Mouse (Mus musculus) heart, adult 11 months (tissue): Measurements from ENCODE around the gene Usp53.
A peak's percentile ranks its signal among the peaks of the same experiment; 100 is the strongest.
"Not testable (repeated sequence)": the region's sequence is repeated elsewhere in the genome, so short reads cannot be mapped to it uniquely, and the experiment has no call there.

ENCODE experiments used
- DNase-seq: peaks from one replicate; pipeline ENCODE4 v3.0.0; 2022

Usp53 gene

GRCm38 (mm10) chr3:122939215-122939614 is 45.1 kb downstream of the Usp53 start:
- DNase-seq, result no peak

GRCm38 (mm10) chr3:122937176-122937575 is 47.1 kb downstream of the Usp53 start:
- DNase-seq, result not testable (repeated sequence)

DNA sequence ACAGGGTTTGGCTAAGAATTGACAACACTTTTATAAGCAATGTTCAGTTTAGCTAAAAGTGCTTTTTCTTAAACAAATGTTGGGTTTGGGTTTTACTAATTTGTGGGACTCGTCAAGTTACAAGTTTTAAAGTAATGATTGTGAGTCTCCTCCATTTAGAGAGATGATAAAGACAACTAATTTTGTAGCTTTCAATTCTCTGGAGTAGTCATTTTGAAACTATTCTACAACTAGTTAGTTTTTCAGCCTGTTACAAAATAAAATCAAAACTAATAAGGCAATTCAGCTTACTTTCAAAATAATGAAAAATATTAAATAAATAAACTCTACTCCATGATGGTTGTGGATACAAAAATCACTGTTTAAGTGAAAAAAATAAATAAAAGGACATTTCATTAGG is 51.8 kb downstream of the Usp53 start:
- DNase-seq, result no peak

- DNase-seq, result peak; percentile 70
Observed at GRCm38 (mm10) chr3:122929723-122930122, 54.6 kb downstream of the Usp53 start.

DNA sequence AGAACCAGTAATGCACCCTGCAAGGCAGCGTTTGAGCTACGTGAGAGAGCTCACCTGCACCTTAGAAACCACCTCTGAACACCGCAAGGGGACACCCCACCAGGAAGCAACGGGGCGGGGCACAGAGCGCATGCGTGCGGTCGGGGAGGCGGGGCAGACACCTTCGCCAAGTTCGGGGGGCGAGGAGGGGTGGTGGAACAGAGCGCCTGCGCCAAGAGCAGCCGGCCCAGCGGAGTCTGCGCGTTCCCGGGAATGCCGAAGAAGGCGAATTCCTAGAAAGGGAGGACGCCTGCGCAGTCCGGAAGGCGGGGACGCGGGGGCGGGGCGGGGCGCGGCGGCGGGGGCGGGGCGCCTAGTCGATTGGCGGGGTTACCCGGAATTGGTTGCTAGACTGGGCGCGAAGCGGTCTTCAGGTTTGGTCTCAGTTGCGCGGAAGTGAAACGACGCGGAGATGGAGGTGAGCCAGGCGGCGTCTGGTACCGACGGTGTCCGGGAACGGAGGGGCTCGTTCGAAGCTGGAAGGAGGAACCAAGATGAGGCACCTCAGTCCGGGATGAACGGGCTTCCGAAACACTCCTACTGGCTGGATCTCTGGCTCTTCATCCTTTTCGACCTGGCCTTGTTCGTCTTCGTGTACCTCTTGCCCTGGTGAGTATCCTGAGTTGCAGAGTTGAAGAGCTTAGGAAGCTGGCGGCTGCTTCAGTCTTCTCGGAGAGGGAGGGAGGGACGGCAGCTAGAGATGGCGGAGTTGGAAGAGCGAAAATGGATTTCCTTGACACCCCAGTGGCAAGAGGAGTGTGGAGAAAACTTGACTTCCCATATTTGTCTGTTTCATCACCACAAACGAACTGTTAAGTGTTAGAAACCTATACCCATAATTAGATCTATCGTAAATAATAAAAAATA is 60.0 kb downstream of the Usp53 start, which contains the start of gene 1810037I17Rik:
Gene 1810037I17Rik (plus strand): TSS at position 195 of the 906 bp plus-strand sequence.
- peak; percentile 100 for DNase-seq

- DNase-seq, result no peak
Observed at GRCm38 (mm10) chr3:122923147-122923546, 61.2 kb downstream of the Usp53 start.

DNA sequence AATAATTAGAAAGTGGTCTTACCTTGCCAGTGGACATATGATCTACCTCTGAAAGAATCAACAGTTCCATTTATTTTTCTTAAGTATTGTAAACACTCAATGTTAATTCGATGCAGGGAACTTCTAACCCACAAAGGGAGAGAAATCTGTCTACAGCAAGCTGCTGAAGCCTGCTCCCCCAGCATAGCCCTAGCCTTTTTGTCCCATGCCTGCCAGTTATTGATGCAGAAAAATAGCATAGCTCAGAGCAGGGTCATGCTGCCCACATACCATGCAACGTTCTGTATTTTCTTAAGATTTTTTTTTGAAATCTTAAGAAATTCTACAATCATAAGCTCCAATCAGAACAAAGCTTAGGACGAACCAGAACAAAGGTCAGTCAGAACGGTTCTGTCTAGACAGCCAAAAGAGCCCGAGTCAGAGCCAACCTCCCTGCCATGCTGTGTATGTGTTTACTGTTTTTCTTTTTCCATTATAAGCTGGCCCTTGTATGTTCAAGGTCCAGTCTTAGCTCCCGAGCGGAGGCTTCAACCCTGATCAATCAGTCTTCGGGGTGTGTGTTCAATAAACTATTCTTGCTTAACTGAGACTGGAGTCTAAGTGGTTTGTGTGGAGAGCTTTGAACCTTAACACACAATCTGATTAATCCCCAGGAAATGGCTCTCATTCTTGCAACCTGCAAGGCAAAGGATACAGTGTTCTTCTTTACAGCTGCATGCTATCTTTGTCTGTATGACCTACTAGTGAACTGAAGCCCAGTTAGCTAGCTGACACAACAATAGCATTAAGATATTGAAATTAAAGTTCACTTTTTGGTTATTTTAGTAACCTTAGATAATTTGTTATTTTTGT is 62.4 kb downstream of the Usp53 start:
- no peak for DNase-seq

- no peak for DNase-seq
Observed at GRCm38 (mm10) chr3:122920572-122921435, 63.5 kb downstream of the Usp53 start.

DNA sequence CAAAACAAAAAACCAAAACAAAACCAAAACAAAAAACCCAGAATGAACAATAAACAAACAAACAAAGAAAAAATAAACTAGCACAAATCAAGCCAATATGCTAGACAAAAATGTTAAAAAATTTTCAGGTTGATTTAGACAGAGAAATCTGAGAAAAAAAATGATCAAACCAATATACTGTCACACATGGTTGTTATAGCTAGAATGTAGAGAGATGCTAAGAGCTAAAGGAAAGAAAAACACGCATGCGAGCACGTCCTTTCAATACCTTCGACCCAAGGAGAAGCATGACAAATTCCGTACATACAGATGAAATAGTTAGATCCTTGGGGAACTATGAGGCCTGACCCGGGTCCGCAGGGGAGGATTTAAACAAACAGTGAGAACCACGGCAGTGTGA is 65.0 kb downstream of the Usp53 start, which contains the start of gene Gm10959:
Gene Gm10959 (minus strand): TSS at position 101 of the 400 bp plus-strand sequence.
- DNase-seq, result no peak

DNA sequence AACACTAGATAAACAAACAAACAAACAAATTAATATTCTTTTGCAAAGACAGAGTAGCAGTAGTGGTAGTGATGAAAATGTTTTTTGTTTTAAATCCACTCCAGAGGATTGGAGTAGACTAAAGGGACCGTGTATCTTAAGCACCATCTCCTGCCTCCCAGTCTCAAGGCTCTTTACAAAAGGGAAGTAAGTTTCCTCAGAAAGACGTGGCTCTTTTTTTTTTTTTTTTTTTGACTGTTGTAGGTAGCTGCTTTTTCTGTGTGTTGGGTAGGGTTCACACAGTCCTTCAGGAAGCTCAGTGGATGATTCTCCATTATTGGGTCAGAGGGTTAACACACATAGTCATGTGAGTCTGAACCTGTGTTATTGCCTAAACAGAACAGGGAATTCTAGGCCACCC is 65.6 kb downstream of the Usp53 start:
- DNase-seq, result no peak

DNA sequence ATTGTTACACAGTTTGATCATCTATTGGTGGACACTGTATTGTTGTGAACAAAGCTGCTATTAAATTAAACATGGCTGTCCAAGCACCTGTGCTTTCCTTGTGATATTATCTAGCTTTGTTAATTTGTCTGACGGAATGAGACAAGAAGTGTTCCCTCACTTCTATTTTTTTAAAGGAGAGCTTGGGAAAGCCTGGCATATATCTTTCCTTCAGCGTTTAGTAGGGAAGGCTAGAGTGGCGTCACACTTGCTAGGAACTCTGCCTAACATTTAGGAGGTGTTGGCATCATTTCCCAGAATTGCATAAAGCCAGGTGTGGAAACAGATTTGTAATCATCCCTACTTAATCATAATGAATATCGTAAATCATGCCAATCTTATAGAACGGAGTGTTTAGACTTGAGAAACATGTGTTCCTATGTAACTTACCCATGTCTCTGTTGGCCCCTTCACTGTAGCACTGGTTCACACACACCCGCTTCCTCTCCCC is 68.1 kb downstream of the Usp53 start:
- no peak for DNase-seq

GRCm38 (mm10) chr3:122915493-122915892 is 68.8 kb downstream of the Usp53 start:
- no peak for DNase-seq

DNA sequence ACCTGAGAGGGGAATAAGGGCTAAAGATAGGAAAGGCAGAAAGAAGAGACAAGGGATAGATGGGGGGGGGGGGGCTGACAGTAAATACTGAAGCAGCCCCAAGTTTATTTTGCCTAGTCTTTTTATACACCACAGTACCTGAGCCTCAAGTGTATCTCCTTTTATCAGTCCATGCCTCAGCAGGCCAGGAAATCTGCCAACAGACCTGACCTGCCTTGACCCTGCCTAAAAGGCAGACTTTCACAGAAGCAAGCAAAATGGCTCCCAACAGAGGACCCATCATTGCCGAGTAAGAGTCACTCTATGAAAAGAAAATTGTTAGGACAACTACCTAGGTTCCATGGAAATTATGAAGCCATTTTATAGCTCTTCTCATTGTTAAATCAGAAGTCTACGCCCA is 76.5 kb downstream of the Usp53 start:
- DNase-seq, result no peak

DNA sequence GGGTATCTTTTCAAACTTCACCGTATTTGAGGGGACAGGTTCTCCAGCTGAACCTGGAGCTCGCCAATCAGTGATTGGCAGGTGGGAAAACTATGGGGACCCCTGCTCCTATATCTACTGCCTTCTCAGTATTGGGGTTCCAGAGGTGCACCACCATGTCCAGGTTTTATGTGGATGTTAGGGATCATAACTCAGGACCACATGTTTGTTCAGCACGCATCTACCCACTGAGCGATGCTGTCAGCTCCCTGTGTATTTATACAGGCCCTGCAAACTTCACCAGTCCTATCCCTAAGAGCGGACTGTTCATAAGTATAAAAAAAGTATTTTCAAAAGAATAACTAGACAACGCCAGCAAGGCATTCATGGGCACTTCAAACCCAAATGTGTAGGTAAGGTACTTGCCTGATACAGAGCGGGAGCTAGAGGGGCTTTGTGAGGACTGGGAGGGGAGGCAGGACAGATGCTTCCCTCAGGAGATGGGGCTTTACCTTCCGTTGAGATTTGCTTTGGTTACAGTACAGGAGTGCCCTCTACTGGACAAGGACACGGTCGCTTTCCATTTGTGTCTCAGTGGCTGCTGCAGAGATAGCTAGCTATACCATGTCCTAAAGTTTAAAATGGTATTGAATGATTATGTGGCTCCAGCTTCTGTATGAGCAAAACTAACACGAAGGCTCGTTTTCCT is 80.4 kb downstream of the Usp53 start:
- no peak for DNase-seq

DNA sequence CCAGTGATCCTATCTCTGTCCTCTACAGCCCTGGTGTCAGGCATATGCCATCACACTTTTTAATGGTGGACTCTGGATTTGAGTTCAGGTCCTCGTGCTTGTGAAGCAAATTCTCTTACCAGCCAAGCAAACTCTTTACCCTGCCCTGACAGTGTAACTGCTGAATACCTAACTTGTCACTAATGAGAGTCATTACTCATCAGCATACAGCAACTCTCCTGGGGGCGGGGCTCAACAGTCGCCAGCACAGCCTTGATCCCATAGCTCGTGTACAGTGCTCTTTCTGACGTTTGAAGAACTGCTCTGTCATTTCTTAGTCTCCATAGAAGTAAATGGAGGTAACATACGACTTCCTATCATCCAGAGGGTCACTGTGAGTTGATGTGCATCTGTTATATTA is 86.1 kb downstream of the Usp53 start:
- no peak for DNase-seq

- DNase-seq, result no peak
Observed at GRCm38 (mm10) chr3:122895189-122895731, 89.0 kb downstream of the Usp53 start.

- no peak for DNase-seq
Observed at GRCm38 (mm10) chr3:122894772-122895171, 89.5 kb downstream of the Usp53 start, which contains the start of gene Fabp2. TSS of gene Fabp2 (plus strand) at chr3:122895072.

DNA sequence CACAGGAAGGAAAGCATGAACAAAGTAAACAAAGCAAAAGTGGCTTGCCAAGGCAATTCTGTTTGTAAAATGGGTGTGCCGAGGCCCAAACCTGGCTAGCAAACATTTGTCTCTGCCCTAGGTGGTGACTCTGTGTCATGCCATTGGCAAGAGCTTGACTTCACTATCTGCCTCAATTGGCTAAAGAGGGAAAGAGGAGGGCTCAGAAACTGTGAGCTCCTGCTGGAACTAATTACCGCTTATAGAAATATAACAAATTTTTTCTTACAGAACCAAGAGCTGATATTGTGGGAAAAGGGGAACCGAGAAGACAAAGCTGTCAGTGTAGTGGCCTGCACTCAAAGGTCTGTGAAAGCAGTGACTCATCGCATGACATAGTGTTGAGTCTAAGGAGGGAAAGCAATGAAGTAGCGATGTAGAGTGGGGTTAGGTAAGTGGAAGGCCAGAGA is 95.9 kb downstream of the Usp53 start:
- peak; percentile 89 for DNase-seq

- peak; percentile 43 for DNase-seq
Observed at GRCm38 (mm10) chr3:122887505-122888301, 96.6 kb downstream of the Usp53 start.
